Mouse (Mus musculus) brain, embryonic 14.5 days (tissue): ENCODE measurements around the gene Insl3.

ENCODE experiments used
- CTCF ChIP-seq: fragments of 200-500 bp; IDR thresholded peaks from 2 replicates; pipeline ENCODE4 v1.5.1; 2012; ENCODE audit warnings: inconsistent platforms, mild to moderate bottlenecking, moderate library complexity, borderline replicate concordance; ENCODE audit not compliant: insufficient read depth, insufficient read length; ENCODE audit errors: extremely low read depth
- POLR2A ChIP-seq: fragments of 200-500 bp; IDR thresholded peaks from 2 replicates; pipeline ENCODE4 v1.6.1; 2012; ENCODE audit warnings: mild to moderate bottlenecking, inconsistent platforms, borderline replicate concordance; ENCODE audit not compliant: poor library complexity, insufficient read depth, insufficient read length, severe bottlenecking; ENCODE audit errors: extremely low read depth

- TF ChIP-seq CTCF (no peak), POLR2A (no peak)
Measured at GRCm38 (mm10) chr8:71692509-71692908, 3.5 kb downstream of the Insl3 start.
